Mouse (Mus musculus): ENCODE data around the gene Gm11111.

The Gm11111 gene

GRCm38 (mm10) chr5:98580811-98581210 lies 28.3 kb downstream of the Gm11111 start:
- DNase-seq (ENCODE audit: low spot score in 2 of 2): no peak

GRCm38 (mm10) chr5:98582051-98582450 lies 29.6 kb downstream of the Gm11111 start:
- no peak for DNase-seq (ENCODE audit: low spot score in 2 of 2)

DNA sequence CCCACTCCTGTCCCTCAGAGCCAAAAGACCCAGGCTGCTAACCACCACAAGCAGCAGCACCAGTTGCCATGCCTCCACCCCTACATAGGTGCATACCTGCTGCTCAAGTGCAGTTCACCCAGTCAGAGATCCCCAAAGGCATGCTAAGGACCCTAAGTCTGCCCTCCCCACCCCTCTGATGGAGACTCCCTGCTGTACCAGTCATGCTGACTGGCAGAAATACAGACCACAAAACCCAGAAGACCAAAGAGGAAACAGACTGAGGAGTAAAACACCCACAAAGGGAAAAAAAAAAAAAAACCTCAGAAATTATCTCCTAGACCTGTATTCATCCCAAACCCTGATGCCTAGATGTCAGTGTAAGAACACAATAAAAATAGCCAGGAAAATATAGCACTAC lies 33.4 kb downstream of the Gm11111 start:
- no peak for DNase-seq (ENCODE audit: low spot score in 2 of 2)

Measured in urinary bladder, postnatal 36 days (tissue).